Mouse (Mus musculus): Measurements from ENCODE around the gene Trpm8.

Gene Trpm8

DNA sequence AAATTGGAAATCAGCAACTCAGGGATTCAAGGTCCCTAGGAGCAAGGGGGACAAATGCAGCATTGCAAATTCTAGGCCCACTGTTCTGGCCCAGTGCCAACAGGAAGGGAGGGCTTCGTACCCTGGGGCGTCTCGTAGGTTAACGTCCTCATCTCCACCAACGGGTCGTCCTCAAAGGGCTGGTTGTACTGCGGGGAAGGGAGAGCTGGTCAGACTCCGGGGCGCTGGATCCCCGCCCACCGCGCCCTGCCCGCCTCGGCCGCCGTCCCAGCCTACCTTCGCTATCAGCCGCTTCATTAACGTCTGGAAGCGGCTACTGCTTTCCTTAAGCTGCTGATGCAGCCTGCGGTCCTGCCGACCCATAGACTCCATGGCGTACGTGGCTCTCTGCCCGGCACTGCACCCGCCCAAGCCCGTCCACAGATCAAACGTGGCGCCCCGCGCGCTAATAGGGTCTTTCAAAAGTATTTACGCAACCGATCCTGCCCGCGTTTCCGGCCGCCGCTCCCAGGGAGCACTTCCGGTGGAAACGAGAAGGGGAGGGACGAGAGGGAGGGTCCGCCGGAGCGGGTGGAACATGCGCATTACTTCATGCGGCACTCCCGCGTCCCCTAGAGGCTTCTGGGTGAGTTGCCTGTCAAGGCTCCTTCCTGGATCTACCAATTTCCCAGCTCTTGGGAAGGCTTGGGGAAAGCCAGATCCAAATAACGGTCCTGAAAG is at the start of gene Trpm8, which contains the start of gene Hjurp:
TSS of gene Trpm8 (plus strand) at position 564 of the 720 bp plus-strand sequence.
TSS of gene Hjurp (minus strand) at position 536 of the 720 bp plus-strand sequence.
- in situ Hi-C loops (cut with MboI; ENCODE audit: low pct_unique_long_range_greater_than_20kb in 1 of 2, low sequenced_read_pairs in 2 of 2, unreplicated experiment in 1 of 2), result no loop called here

DNA sequence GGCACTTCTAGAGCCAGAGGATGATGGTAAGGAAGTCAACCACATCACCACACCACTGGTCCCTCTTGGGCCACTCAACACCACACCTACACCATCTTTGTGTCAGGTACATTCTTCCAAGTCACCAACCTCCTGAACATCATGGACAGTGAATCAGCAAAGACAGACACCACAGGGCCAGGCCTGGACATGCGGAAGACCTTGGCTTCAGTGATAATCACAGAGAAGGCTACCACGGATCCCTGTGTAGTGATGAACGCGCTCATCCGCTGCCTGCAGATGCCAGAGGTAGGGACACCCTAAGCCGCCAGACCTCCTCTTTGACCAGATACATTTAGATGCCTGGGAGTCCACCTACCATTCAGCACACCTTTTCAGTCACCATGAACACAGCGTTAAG is 49.3 kb upstream of the Trpm8 start:
- in situ Hi-C loops (cut with MboI; ENCODE audit: low pct_unique_long_range_greater_than_20kb in 1 of 2, low sequenced_read_pairs in 2 of 2, unreplicated experiment in 1 of 2), result no loop called here

DNA sequence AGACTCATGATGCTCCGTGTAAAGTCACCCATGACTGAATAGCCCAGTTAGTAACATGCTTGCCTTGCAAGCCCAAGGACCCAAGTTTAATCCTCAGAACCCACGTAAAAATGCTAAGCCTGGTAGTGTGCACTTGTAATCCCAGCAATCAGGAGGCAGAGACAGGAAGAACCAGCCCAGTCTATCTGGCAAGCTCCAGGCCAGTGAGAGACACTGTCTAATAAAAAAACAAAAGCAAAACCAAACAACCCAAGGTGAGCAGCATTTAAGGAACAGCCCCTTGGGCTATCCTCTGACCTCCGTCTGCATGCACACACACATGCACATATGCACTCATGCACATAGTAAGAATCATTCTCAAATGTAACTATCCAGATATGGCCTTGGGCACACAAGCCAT is 47.9 kb upstream of the Trpm8 start:
- in situ Hi-C loops (cut with MboI; ENCODE audit: low pct_unique_long_range_greater_than_20kb in 1 of 2, low sequenced_read_pairs in 2 of 2, unreplicated experiment in 1 of 2), result no loop called here

DNA sequence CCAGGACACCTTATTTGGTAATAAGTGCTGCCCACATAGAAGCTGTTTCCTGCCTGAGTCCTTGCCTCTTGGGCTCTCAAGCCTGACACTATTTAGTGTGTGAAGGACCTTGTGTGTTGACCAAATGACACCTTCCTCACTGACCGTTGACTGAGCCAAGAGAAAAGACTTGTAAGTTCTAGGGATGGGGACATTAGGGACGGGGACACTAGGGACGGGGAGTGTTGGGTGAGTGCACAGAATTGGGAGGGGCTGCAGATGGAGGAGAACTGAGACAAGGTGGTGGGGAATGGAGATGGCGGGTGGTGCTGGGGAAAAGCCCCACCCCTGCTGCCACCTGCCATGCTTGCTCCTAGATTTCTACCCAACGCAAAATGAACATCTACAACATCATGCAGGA is 47.5 kb upstream of the Trpm8 start:
- in situ Hi-C loops (cut with MboI; ENCODE audit: low pct_unique_long_range_greater_than_20kb in 1 of 2, low sequenced_read_pairs in 2 of 2, unreplicated experiment in 1 of 2), result no loop called here

DNA sequence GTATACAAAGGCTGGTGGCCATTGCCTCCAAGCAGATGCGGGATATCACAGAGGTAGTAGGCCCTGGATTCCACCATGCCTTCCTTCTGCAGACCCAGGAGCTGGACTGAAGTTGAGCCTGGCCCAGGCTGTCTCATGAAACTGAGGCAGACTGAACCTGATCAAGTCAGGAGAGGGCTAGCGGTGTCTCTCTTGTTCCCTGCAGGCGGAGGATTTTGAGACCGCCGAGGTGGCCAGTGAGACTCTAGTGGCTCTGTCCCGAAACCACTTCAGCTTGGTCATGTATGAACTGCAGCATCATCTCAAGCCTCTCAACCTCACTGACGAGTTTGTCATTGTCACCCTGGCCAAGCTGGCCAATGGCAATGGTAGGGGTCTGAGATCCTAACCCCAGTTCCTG is 47.0 kb upstream of the Trpm8 start:
- in situ Hi-C loops (cut with MboI; ENCODE audit: low pct_unique_long_range_greater_than_20kb in 1 of 2, low sequenced_read_pairs in 2 of 2, unreplicated experiment in 1 of 2), result no loop called here

DNA sequence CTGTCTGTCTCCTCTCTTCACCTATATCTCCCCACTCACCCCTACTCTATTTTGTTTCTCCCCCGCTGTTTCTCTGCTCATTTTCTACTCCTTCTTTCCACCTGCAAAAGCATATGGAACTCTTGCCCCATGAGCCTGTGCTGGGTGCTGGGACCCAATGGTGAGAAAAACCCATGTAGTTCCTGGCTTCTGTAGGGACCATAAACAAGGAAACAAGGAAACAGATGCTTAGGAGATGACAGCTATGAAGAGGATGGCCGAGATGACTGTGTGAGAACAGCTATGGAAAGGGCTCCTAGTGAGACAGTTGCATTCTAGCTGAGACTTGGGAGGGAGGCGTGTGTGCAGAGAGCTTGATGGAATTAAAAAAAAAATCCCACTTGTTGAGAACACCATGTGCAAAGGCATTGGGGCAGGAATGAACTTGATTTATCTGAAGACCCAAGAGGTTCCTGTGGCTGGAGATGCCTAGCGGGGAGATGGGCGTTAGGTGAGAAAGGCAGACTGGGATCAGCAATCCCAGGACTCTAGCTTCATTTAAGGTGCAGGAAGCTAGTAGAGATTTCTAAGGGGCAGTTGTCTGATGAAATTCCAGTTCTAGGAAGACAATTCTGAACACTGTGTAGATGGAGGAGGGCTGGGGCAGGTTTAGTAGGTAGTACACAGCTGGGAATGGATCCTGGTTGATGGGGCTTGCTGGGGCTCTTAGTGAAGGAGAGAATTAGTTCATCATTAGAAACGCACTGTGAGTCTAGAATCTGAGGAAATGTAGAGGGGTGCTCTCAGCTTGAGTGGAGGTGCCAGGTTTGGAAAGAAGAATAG is 46.3 kb upstream of the Trpm8 start:
- in situ Hi-C loops (cut with MboI; ENCODE audit: low pct_unique_long_range_greater_than_20kb in 1 of 2, low sequenced_read_pairs in 2 of 2, unreplicated experiment in 1 of 2), result no loop called here

DNA sequence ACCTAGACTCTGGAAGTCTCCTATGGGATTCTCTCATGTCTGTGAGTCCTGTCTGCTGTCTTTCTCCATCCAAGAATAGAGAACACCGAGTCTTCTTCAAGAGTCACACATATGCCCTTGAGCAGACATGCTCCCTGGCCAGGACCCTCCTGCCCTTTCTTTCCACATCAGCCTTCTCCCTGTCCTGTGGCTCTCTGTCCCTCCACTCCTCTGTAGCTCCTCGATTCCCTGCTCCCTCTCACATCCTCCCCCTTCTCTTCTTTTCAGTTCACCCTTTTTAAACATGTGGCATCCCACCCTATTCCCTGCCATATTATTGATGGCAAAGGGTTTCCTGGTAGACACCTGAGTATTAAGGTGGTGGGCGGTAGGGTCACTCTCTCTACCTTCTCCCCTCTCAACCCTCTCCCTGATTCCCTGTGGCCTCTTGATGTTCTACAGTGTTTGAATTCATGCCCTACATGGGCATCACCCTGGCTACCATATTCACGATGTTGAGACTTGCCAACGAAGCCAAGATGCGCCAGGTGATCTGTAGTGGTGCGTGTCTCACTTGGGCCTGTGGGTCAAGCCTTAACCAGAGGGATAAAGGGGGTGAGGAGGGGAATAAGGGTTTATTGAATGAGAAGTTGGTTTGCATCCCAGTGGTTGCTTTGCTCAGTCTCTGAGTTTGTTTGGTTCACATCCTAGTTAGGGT is 45.5 kb upstream of the Trpm8 start:
- in situ Hi-C loops (cut with MboI; ENCODE audit: low pct_unique_long_range_greater_than_20kb in 1 of 2, low sequenced_read_pairs in 2 of 2, unreplicated experiment in 1 of 2), result no loop called here

DNA sequence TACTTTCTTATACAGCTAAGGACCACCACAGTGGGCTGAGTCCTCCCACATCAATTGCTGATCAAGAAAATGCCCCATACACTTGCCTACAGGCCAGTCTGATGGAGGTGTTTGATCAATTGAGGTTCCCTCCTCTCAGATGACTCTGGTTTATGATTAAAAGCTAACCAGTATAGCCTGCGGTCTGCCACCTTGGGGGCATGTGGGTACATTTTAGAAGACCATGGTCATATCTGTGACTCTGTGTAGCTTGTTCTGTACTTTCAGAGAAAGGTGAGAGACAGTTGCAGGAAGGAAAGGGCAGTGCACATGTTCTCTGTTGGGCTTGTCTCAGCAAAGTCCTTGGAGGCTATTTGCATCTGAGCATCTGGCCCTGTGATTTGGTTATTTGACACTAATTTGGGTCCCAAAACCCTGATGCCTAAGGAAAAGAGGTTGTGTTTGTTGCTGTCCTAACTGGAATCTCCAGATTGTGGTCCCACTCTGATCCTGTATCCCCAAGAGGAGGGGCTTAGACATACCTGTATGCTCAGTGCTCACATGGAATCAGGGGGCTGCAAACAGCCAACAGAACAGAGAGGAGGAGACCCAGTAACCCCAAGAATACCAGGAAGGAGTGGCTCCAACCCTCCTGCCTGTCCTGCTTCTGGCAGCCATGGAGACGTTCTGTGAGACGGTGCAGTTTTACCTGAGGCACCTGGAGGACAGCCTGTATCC is 44.6 kb upstream of the Trpm8 start:
- in situ Hi-C loops (cut with MboI; ENCODE audit: low pct_unique_long_range_greater_than_20kb in 1 of 2, low sequenced_read_pairs in 2 of 2, unreplicated experiment in 1 of 2), result no loop called here

DNA sequence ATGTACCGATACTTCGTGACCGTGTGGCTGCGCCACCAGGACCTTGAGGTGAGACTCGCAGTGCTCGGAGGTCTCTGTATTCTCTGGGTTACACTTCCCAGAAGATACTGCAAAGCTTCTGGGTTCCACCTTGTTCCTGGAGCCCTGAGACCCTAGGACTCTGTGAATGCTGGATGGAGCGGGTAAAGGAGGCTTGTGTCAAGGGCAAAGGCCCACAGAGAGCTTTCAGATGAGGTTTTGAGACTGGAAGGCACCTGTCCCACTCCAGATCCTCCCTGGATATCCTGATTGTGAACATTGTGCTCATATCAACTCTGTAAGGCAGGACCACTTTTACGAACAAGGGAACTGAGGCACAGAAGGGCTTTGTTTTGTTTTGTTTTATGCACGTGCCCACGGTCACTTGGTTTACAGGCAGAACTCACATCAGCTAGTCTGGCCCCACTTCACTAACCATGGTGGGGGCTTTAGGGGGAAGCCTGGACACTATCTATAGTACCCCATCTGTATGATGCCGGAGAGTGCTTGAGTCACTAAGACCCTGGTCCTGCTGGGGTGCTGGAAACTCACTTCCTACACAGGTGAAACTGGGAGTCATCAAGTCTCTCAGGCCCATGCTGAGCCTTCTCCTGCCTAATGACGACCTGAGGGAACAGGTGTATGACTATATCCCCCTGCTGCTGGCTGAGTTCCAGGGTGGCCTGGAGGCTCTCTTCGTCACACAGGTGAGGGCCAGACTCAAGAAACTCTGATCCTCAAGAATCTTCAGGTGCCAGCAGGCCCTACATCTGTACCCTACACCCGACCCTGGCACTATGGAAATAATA is 43.8 kb upstream of the Trpm8 start:
- in situ Hi-C loops (cut with MboI; ENCODE audit: low pct_unique_long_range_greater_than_20kb in 1 of 2, low sequenced_read_pairs in 2 of 2, unreplicated experiment in 1 of 2), result no loop called here

DNA sequence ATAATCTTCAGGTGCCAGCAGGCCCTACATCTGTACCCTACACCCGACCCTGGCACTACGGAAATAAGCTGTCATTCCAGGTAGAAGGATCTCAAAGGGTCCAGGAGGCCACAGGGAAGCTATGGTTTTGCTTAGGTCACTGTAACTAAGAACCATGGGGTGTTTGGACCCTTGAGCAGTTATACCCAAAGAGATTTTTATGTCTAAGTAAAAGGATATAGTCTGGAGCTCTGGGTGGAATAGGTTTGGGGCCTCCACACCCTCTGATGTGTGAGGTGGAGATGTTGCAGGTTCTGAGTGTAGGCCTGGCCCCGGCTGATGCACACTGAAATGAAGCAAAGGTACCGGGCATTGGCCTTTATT is 43.2 kb upstream of the Trpm8 start:
- in situ Hi-C loops (cut with MboI; ENCODE audit: low pct_unique_long_range_greater_than_20kb in 1 of 2, low sequenced_read_pairs in 2 of 2, unreplicated experiment in 1 of 2), result no loop called here

DNA sequence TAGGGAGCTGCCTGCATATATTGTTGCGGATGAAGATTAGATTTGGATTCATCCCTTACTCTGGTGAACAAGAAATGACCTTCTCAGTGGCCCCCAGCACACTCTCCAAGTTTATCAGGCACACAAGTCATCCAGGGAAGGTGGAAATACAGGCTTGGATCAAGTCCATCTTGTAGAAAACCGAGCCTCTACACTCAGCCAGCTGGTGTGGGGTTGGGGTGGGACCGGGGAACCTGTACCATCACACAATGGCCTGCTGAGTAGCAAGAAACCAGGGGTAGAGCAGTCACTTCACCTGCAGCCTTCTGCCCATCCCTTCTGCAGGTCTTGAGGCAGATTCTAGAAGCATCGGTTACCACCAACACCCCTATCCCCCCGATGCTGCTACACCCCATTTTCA is 42.8 kb upstream of the Trpm8 start:
- in situ Hi-C loops (cut with MboI; ENCODE audit: low pct_unique_long_range_greater_than_20kb in 1 of 2, low sequenced_read_pairs in 2 of 2, unreplicated experiment in 1 of 2), result no loop called here

DNA sequence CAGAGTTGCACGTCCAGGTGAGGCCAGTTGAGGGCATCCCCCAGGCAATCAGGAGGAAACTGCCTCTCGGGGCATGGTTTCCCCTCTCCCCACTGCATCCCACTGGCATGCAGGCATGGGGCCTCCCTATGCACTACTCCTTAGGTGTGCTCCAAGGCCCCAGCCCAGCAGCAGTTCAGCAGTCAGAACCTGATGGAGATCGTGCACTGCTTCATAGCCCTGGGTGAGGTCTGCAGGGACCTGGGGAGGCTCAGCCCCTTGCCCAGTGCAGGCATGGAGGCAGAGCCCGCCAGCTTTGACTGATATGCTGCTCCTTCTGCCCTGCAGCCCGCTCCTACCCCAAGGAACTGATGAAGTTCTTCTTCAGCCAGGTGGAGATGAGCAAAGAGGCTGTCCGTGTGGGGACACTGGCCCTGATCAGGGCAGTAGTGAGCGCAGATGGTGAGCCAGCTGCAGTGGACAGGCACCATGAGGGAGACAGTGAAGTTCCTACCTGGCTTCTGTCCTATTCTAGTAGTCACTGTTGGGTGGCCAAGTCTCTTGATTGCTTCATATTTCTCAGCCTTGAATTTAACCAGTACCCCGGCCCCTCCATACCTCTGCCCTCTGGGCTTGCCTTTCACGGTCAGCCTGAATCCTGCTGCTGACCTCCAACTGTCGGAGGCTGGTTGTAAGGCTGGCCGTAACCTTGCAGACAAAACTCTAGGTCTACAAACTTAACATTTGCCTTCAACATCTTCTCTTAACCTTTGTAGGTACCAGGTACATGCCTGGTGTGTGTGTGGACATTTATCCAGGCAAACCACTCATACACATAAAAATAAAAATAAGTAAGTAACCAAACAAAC is 42.2 kb upstream of the Trpm8 start:
- in situ Hi-C loops (cut with MboI; ENCODE audit: low pct_unique_long_range_greater_than_20kb in 1 of 2, low sequenced_read_pairs in 2 of 2, unreplicated experiment in 1 of 2), result no loop called here

DNA sequence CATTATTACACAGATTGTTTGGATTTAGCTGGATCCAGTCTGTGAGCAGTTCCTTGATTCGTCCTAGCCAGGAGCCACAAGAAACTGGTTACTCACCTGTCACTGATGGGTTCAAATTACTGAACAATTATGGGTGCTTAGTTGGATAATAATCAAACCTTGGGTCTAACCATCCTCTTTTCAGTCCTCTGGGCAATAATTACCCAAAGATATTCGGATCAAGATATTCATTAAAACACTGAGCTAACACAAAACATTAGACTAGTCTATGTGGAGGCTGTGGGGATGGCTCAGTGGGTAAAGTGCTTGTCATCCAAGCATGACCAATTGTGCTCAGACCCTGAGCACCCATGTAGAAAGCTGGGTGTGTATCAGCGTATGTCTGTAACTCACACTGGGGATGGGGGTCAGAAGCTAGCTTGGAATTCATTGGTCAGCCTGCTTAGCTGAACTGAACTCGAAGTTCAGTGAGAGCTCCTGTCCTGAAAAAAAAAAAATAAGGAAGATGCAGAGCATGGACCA is 41.5 kb upstream of the Trpm8 start:
- in situ Hi-C loops (cut with MboI; ENCODE audit: low pct_unique_long_range_greater_than_20kb in 1 of 2, low sequenced_read_pairs in 2 of 2, unreplicated experiment in 1 of 2), result no loop called here

DNA sequence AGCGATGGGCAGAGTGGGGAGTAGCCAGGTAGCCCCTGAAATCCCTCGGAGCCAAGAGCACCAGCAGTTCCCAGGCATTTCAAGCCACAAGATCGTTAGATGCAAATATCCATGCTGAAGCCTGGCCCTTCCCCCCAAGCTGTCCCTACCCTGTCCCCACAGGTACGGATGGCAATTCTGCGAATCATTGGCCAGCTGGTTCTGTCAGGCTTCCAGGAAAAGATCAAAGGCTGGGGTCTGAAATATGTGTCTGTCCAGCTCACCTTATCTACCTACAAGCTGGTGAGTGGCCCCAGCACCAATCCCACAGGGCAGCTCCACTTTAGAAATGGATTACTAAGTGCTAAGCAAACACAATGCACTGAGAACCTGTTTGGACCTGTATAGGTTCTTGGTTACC is 40.1 kb upstream of the Trpm8 start:
- in situ Hi-C loops (cut with MboI; ENCODE audit: low pct_unique_long_range_greater_than_20kb in 1 of 2, low sequenced_read_pairs in 2 of 2, unreplicated experiment in 1 of 2), result no loop called here

DNA sequence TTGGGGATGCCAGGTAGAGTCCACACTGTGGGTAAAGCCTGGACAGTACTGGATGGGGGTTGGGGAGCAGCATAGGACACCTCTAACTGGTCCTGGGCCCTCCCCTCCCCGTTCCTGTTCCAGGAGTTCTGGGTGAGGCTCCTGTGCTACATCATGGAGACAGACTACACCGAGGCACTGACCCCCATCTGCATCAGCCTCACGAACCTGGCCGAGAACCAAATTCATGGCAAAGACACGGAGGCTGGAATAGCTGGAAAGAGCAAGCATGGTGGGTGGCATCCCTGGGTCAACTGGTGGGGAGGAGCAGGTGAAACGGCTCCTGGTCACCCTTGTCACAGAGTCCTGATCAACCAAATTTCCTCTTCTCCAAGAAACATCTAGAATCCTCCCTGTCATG is 38.7 kb upstream of the Trpm8 start:
- in situ Hi-C loops (cut with MboI; ENCODE audit: low pct_unique_long_range_greater_than_20kb in 1 of 2, low sequenced_read_pairs in 2 of 2, unreplicated experiment in 1 of 2), result no loop called here

DNA sequence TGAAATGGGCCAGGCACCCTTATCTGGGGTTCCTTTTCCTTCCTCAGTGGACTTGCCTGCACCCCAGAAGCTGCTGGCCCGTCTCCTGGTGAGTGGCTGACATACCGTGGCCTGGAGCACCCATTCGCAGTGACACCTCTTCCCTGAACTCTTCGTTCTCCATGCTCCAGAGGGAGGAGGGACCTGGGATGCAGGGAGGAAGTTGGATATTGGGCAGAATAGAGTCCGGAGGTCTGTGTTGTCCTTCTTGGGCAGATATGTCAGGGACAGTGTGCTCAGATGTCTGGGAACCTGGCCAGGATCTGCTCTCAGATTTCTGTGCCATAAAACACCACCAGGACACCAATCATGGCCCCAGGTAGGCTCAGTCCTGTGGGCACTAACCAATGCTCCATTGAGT is 37.4 kb upstream of the Trpm8 start:
- in situ Hi-C loops (cut with MboI; ENCODE audit: low pct_unique_long_range_greater_than_20kb in 1 of 2, low sequenced_read_pairs in 2 of 2, unreplicated experiment in 1 of 2), result no loop called here

DNA sequence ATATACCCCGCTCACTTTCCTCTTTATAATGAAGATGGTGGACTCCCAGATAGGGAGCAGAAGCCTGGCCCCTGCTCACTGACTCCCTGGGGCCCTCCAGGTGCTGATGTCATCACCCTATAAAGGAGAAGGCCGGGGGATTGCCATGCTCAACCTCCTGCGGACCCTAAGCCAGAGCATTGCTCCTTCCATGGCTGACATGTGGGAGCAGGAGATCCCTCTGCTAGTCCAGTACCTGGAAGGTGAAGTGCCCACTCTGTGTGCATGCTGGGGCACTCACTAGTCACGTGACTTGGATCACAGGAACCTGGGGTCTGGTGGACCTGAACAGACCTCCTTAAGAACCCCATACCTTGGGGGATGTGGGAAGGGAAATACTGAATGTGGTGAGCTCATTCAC is 36.9 kb upstream of the Trpm8 start:
- in situ Hi-C loops (cut with MboI; ENCODE audit: low pct_unique_long_range_greater_than_20kb in 1 of 2, low sequenced_read_pairs in 2 of 2, unreplicated experiment in 1 of 2), result no loop called here
